25 mouse cellular contexts compared by ENCODE assay signal in genomic region chr8:62014166-62014565, GRCm38 (mm10).
A peak's percentile ranks its signal among the peaks of the same experiment; 100 is the strongest.
DNase-seq lines count a peak whose midpoint lies in the region; ATAC-seq lines count a peak whose summit lies in the region.
"Had no signal": no experiment of that assay in that cellular context is flagged by ENCODE, and none has a peak within 500 bp of the region (broad histone marks: within the 10 kb centered on the region; RNA-seq: fewer than 3 reads in every experiment).

No protein-coding gene starts in this region.

- DNase-seq in lung, postnatal 36 days = peak; percentile 10
- no peak for DNase-seq in lung, postnatal 4 days
- DNase-seq in right cerebral cortex, postnatal 14 days = no peak
- DNase-seq in heart, postnatal 25 days (ENCODE audit: low spot score) = no peak
- DNase-seq: adrenal gland, adult 2 months; adrenal gland, postnatal 10 days; adrenal gland, postnatal 25 days; cerebellum, adult 11 months; cerebellum, adult 18-20 months; cerebellum, adult 8-10 months; cerebellum, adult 9-11 months; cerebellum, postnatal 14 days; cerebellum, postnatal 36 days; embryo, embryonic 11 days had no signal

- H3K36me3 ChIP-seq in kidney, embryonic 16.5 days (ENCODE audit: insufficient read depth, low read length) = no peaks in the 10 kb centered on the region
- H3K36me3 ChIP-seq: embryonic facial prominence, embryonic 13.5 days; embryonic facial prominence, embryonic 15.5 days; forebrain, embryonic 10.5 days; forebrain, embryonic 12.5 days had no signal

- H3K4me2 ChIP-seq in kidney, embryonic 16.5 days (replicated peaks; ENCODE audit: low read depth, low read length) = no peak overlapping the region
- H3K4me2 ChIP-seq: embryonic facial prominence, embryonic 13.5 days; embryonic facial prominence, embryonic 15.5 days; forebrain, embryonic 12.5 days had no signal

- H3K4me3 ChIP-seq in kidney, embryonic 16.5 days (ENCODE audit: low read length) = no peak overlapping the region
- H3K4me3 ChIP-seq: embryonic facial prominence, embryonic 13.5 days; embryonic facial prominence, embryonic 15.5 days; erythroblast, embryonic 14.5 days; forebrain, embryonic 10.5 days; forebrain, embryonic 12.5 days had no signal

- 88% methylated on average over 4 of the region's 4 CpGs for WGBS in kidney, embryonic 16.5 days

- H3K27ac ChIP-seq in kidney, embryonic 16.5 days (ENCODE audit: low read length) = no peak overlapping the region
- H3K27ac ChIP-seq: embryonic facial prominence, embryonic 13.5 days; embryonic facial prominence, embryonic 15.5 days; forebrain, embryonic 10.5 days; forebrain, embryonic 12.5 days had no signal

- intact Hi-C loops in heart, postnatal 25 days (cut with DNase I) = no loop called here

- peak; percentile 98 for ATAC-seq in granulocyte monocyte progenitor cell, adult 5-6 weeks (replicated peaks; ENCODE audit: poor library complexity, severe bottlenecking)
- ATAC-seq in megakaryocyte, adult 5-6 weeks (ENCODE audit: poor library complexity, severe bottlenecking) = peak; percentile 96
- ATAC-seq in neutrophil, adult 5-6 weeks (ENCODE audit: extremely low read depth, insufficient number of reproducible peaks, low FRiP score, poor library complexity, severe bottlenecking) = peak; percentile 48; the same call in 1 of the 2 replicates
- ATAC-seq in kidney, embryonic 16.5 days (ENCODE audit: low FRiP score, low TSS enrichment) = no peak
- ATAC-seq: forebrain, embryonic 14.5 days; forebrain, embryonic 16.5 days had no signal

- H3K9me3 ChIP-seq in kidney, embryonic 16.5 days (ENCODE audit: low read length) = no peaks in the 10 kb centered on the region; the same call in 1 of the 2 replicates
- H3K9me3 ChIP-seq: embryonic facial prominence, embryonic 15.5 days; forebrain, embryonic 12.5 days had no signal

- H3K27me3 ChIP-seq in kidney, embryonic 16.5 days (ENCODE audit: insufficient read depth, low read length) = no peaks in the 10 kb centered on the region
- H3K27me3 ChIP-seq: embryonic facial prominence, embryonic 13.5 days; embryonic facial prominence, embryonic 15.5 days; forebrain, embryonic 12.5 days had no signal

- no peak overlapping the region for H3K9ac ChIP-seq in kidney, embryonic 16.5 days (replicated peaks; ENCODE audit: low read length)
- H3K9ac ChIP-seq: embryonic facial prominence, embryonic 13.5 days; embryonic facial prominence, embryonic 15.5 days; forebrain, embryonic 12.5 days had no signal

- H3K4me1 ChIP-seq in kidney, embryonic 16.5 days (ENCODE audit: insufficient read depth, low read length) = no peaks in the 10 kb centered on the region
- H3K4me1 ChIP-seq: embryonic facial prominence, embryonic 13.5 days; embryonic facial prominence, embryonic 15.5 days; forebrain, embryonic 10.5 days; forebrain, embryonic 12.5 days had no signal
